ENCODE assay signal across 21 mouse cellular contexts in the genomic region with DNA sequence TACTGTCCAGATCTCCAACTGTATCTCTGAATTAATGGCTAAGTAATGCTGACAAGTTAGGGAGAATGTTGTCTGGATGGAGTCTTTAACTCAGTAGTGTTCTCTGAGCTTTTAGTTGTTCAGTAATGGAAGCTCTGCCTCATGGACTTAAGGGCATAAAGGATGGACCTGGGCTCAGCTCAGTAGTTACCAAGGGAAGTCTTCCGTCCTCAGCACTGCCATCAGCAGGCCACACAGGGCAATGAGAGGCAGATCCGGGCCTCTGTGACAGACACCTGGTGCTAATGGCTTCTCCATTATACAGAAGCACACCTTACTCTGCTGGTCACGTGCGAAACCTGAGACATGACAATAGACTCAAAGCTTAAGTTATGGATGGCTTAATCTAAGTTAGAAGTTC. TPM values are rescaled to one million over a fixed set of nuclear protein-coding genes. Genes with fewer than 3 reads are reported as not detected.
DNase-seq lines count a peak whose midpoint lies in the region; ATAC-seq and TF ChIP-seq lines count a peak whose summit lies in the region.
"Had no signal": no experiment of that assay in that cellular context is flagged by ENCODE, and none has a peak within 500 bp of the region (broad histone marks: within the 10 kb centered on the region; RNA-seq: fewer than 3 reads in every experiment).

No protein-coding gene starts in this region.

- no peak for TF ChIP-seq EP300 in liver, embryonic 14.5 days (IDR thresholded peaks at IDR 0.05; ENCODE audit: low read depth)

- ATAC-seq in kidney, embryonic 15.5 days (replicated peaks; ENCODE audit: low FRiP score): no peak
- no peak for ATAC-seq in liver, embryonic 14.5 days (ENCODE audit: insufficient read depth)
- ATAC-seq: forebrain, embryonic 16.5 days; hindbrain, embryonic 16.5 days; Patski had no signal

- H3K9me3 ChIP-seq in heart, embryonic 10.5 days: no peaks in the 10 kb centered on the region
- H3K9me3 ChIP-seq in kidney, embryonic 15.5 days (replicated peaks): no peaks in the 10 kb centered on the region
- H3K9me3 ChIP-seq in liver, embryonic 14.5 days (ENCODE audit: control insufficient read depth, low read length): no peaks in the 10 kb centered on the region
- H3K9me3 ChIP-seq: embryonic facial prominence, embryonic 12.5 days; forebrain, embryonic 12.5 days; hindbrain, embryonic 12.5 days had no signal

- H3K4me3 ChIP-seq in heart, embryonic 10.5 days: no peak overlapping the region
- no peak overlapping the region for H3K4me3 ChIP-seq in kidney, embryonic 15.5 days (replicated peaks)
- no peak overlapping the region for H3K4me3 ChIP-seq in liver, embryonic 14.5 days (ENCODE audit: insufficient read depth in 1 of 2, low read depth in 2 of 2, low read length in 2 of 2)
- H3K4me3 ChIP-seq: embryonic facial prominence, embryonic 12.5 days; forebrain, embryonic 12.5 days; hindbrain, embryonic 12.5 days had no signal

- peak; percentile 32; the same call in 1 of the 2 replicates for TF ChIP-seq CTCF in liver, embryonic 14.5 days (IDR thresholded peaks at IDR 0.05; ENCODE audit: low read depth)

- H3K4me1 ChIP-seq in heart, embryonic 10.5 days: no peaks in the 10 kb centered on the region
- H3K4me1 ChIP-seq in kidney, embryonic 15.5 days: no peaks in the 10 kb centered on the region
- H3K4me1 ChIP-seq in liver, embryonic 14.5 days (replicated peaks; ENCODE audit: control insufficient read depth in 2 of 2, insufficient read depth in 2 of 2, low read length in 1 of 2): no peaks in the 10 kb centered on the region
- H3K4me1 ChIP-seq: embryonic facial prominence, embryonic 12.5 days; forebrain, embryonic 12.5 days; hindbrain, embryonic 12.5 days had no signal

- DNase-seq in heart, embryonic 10.5 days (ENCODE audit: low spot score): peak; percentile 54
- DNase-seq in heart, adult 18-20 months: no peak
- DNase-seq in kidney, adult 9 months: peak; percentile 60
- no peak for DNase-seq in liver, embryonic 14.5 days (ENCODE audit: low read depth in 3 of 3, low spot score in 3 of 3)
- no peak for DNase-seq in liver
- DNase-seq in cerebellum, adult 8-10 months: no peak
- DNase-seq: adrenal gland, adult 8-10 months; adrenal gland, postnatal 36 days; cerebellum, postnatal 14 days; embryo, embryonic 11 days; gastrocnemius, postnatal 10 days; heart, postnatal 10 days; heart, postnatal 4 days had no signal

- H3K4me2 ChIP-seq in kidney, embryonic 15.5 days: no peak overlapping the region
- H3K4me2 ChIP-seq in liver, embryonic 14.5 days (ENCODE audit: low read depth): no peak overlapping the region
- H3K4me2 ChIP-seq: embryonic facial prominence, embryonic 12.5 days; forebrain, embryonic 12.5 days; hindbrain, embryonic 12.5 days had no signal

- WGBS in heart, embryonic 10.5 days: 75% methylated on average over 4 of the region's 4 CpGs
- WGBS in kidney, embryonic 15.5 days: 75% methylated on average over 4 of the region's 4 CpGs
- WGBS in liver, embryonic 14.5 days (ENCODE audit: insufficient replicate concordance): 78% methylated on average over 4 of the region's 4 CpGs

- H3K27ac ChIP-seq in heart, embryonic 10.5 days: no peak overlapping the region
- no peak overlapping the region for H3K27ac ChIP-seq in kidney, embryonic 15.5 days
- no peak overlapping the region for H3K27ac ChIP-seq in liver, embryonic 14.5 days
- H3K27ac ChIP-seq: embryonic facial prominence, embryonic 12.5 days; forebrain, embryonic 12.5 days; hindbrain, embryonic 12.5 days had no signal

- no peaks in the 10 kb centered on the region for H3K27me3 ChIP-seq in heart, embryonic 10.5 days (ENCODE audit: insufficient read depth, poor library complexity, severe bottlenecking)
- H3K27me3 ChIP-seq in kidney, embryonic 15.5 days: no peaks in the 10 kb centered on the region
- H3K27me3 ChIP-seq in liver, embryonic 14.5 days (ENCODE audit: control insufficient read depth, insufficient read depth, low read length): no peaks in the 10 kb centered on the region
- H3K27me3 ChIP-seq: CH12.LX; embryonic facial prominence, embryonic 12.5 days; forebrain, embryonic 12.5 days; hindbrain, embryonic 12.5 days; Patski had no signal

- peaks cover 76% of the 10 kb centered on the region for H3K36me3 ChIP-seq in heart, embryonic 10.5 days
- peaks cover 71% of the 10 kb centered on the region for H3K36me3 ChIP-seq in kidney, embryonic 15.5 days
- peaks cover 56% of the 10 kb centered on the region for H3K36me3 ChIP-seq in liver, embryonic 14.5 days (replicated peaks; ENCODE audit: control insufficient read depth, insufficient read depth, low read depth)

- H3K9ac ChIP-seq in kidney, embryonic 15.5 days: no peak overlapping the region
- no peak overlapping the region for H3K9ac ChIP-seq in liver, embryonic 14.5 days (replicated peaks)
- H3K9ac ChIP-seq: embryonic facial prominence, embryonic 12.5 days; forebrain, embryonic 12.5 days; hindbrain, embryonic 12.5 days had no signal

RNA-seq across cellular contexts. Expression of gene Ogdh, which starts 45.3 kb away (rescaled TPM):
- 187 and 299 TPM in 2 replicates for polyA plus RNA-seq in heart, embryonic 10.5 days (2016; fragmentation: Nextera tagmentation; extraction: Ambion mirVana)
- total RNA-seq in heart, adult 18-20 months (2021): 1,000 to 10,000 TPM; 1,837 to 1,914 TPM
- 116 and 131 TPM in 2 replicates for polyA plus RNA-seq in kidney, embryonic 15.5 days (2015; fragmentation: Nextera tagmentation; extraction: Ambion mirVana)
- 38.6 and 41.8 TPM in 2 replicates for polyA plus RNA-seq in liver, embryonic 14.5 days (2012; rRNA removed)
- polyA plus RNA-seq in liver, embryonic 14.5 days (2014; fragmentation: Nextera tagmentation; extraction: Ambion mirVana): 60.6 and 72.8 TPM in 2 replicates

RNA-seq across cellular contexts. Expression of gene Zmiz2, which starts 52.2 kb away (rescaled TPM):
- 8.1 and 10.2 TPM in 2 replicates for polyA plus RNA-seq in heart, embryonic 10.5 days (2016; fragmentation: Nextera tagmentation; extraction: Ambion mirVana)
- total RNA-seq in heart, adult 18-20 months (2021): 10 to 100 TPM; 33.8 to 37.0 TPM
- 11.4 and 12.4 TPM in 2 replicates for polyA plus RNA-seq in kidney, embryonic 15.5 days (2015; fragmentation: Nextera tagmentation; extraction: Ambion mirVana)
- polyA plus RNA-seq in liver, embryonic 14.5 days (2012; rRNA removed): 7.3 and 9.4 TPM in 2 replicates
- polyA plus RNA-seq in liver, embryonic 14.5 days (2014; fragmentation: Nextera tagmentation; extraction: Ambion mirVana): 3.9 and 4.1 TPM in 2 replicates

Comparison
In these comparisons a context has a peak if more than half of its experiments do, and no peak if none do; other contexts are left out.
1. DNase-seq: peak in heart, embryonic 10.5 days (single experiment) and kidney, adult 9 months (single experiment); none in heart, adult 18-20 months (0 of 2), liver, embryonic 14.5 days (0 of 3), liver (single experiment) and cerebellum, adult 8-10 months (single experiment).